Mouse (Mus musculus) right cerebral cortex, postnatal 36 days (tissue): ENCODE measurements at regions not wholly inside any gene's neighbourhood (a gene's known extent, or its start where the extent isn't known, plus 50 kb on each side); places are given as distances from the start of the nearest gene placed in this dataset.

Experiments
- DNase-seq, 2 experiments: peaks; one replicate each; pipeline ENCODE4 v3.0.0; 2022; ENCODE audit warnings: low spot score in 2 of 2, mixed read lengths in 1 of 2

- no peak for DNase-seq
Observed at GRCm38 (mm10) chr19:52878812-52879502, 161.1 kb downstream of the Xpnpep1 start.

- DNase-seq, result no peak
Observed at GRCm38 (mm10) chr19:52866635-52867034, 173.4 kb downstream of the Xpnpep1 start.

- no peak for DNase-seq
Observed at GRCm38 (mm10) chr19:52861576-52861975, 178.4 kb downstream of the Xpnpep1 start.

GRCm38 (mm10) chr19:52854068-52854682 is 185.8 kb downstream of the Xpnpep1 start:
- DNase-seq, result peak; percentile 28 to 43

GRCm38 (mm10) chr19:52816202-52816601 is 223.8 kb downstream of the Xpnpep1 start:
- DNase-seq, result no peak

GRCm38 (mm10) chr19:52812046-52812445 is 228.0 kb downstream of the Xpnpep1 start:
- peak in 1 of 2 experiments; percentile 35 for DNase-seq

GRCm38 (mm10) chr19:52788802-52789201 is 251.2 kb downstream of the Xpnpep1 start:
- no peak for DNase-seq

- no peak for DNase-seq
Observed at GRCm38 (mm10) chr19:52768761-52769388, 271.1 kb downstream of the Xpnpep1 start.

GRCm38 (mm10) chr19:52768117-52768516 is 271.9 kb downstream of the Xpnpep1 start:
- DNase-seq, result peak in 1 of 2 experiments; percentile 13

GRCm38 (mm10) chr19:52738946-52739345 is 301.1 kb downstream of the Xpnpep1 start:
- DNase-seq, result peak in 1 of 2 experiments; percentile 20

GRCm38 (mm10) chr19:52721776-52722175 is 318.2 kb downstream of the Xpnpep1 start:
- DNase-seq, result no peak

GRCm38 (mm10) chr19:52715359-52715758 is 324.7 kb downstream of the Xpnpep1 start:
- no peak for DNase-seq

GRCm38 (mm10) chr19:52707679-52708078 is 332.3 kb downstream of the Xpnpep1 start:
- DNase-seq, result no peak

GRCm38 (mm10) chr19:52661009-52661408 is 379.0 kb downstream of the Xpnpep1 start:
- DNase-seq, result no peak

GRCm38 (mm10) chr19:52647066-52648046 is 383.3 kb downstream of the Ins1 start:
- DNase-seq, result peak in 1 of 2 experiments; percentile 7

- no peak for DNase-seq
Observed at GRCm38 (mm10) chr19:52640228-52640627, 376.1 kb downstream of the Ins1 start.

GRCm38 (mm10) chr19:52632501-52632900 is 368.4 kb downstream of the Ins1 start:
- DNase-seq, result no peak

- peak; percentile 6 to 14 for DNase-seq
Observed at GRCm38 (mm10) chr19:52624310-52624709, 360.2 kb downstream of the Ins1 start.

GRCm38 (mm10) chr19:52623496-52623895 is 359.4 kb downstream of the Ins1 start:
- DNase-seq, result no peak

- DNase-seq, result no peak
Observed at GRCm38 (mm10) chr19:52613353-52613752, 349.3 kb downstream of the Ins1 start.

- DNase-seq, result no peak
Observed at GRCm38 (mm10) chr19:52606859-52607258, 342.8 kb downstream of the Ins1 start.

- DNase-seq, result no peak
Observed at GRCm38 (mm10) chr19:52600410-52600809, 336.3 kb downstream of the Ins1 start.
